Mouse (Mus musculus): ENCODE results near the gene Dcaf5. TPM values are rescaled to one million over a fixed set of nuclear protein-coding genes. Genes with fewer than 3 reads are reported as not detected.

Dcaf5 gene
- total and polyA plus RNA-seq, 3 experiments: 8.2 to 13.2 (median 13.0) TPM

- TF ChIP-seq BHLHE40 (IDR thresholded peaks at IDR 0.05; ENCODE audit: low read depth, low read length) (no peak), IRF4 (IDR thresholded peaks at IDR 0.05; ENCODE audit: low read depth, low read length) (peak; percentile 79), POLR2A (IDR thresholded peaks at IDR 0.05; ENCODE audit: low read depth, low read length) (no peak), ETS1 (conservative IDR thresholded peaks at IDR 0.05; ENCODE audit: low read depth, low read length) (peak; percentile 67), USF2 (conservative IDR thresholded peaks at IDR 0.05; ENCODE audit: low read depth, low read length) (no peak), MEF2A (IDR thresholded peaks at IDR 0.05; ENCODE audit: borderline replicate concordance, low read depth, low read length) (peak; percentile 89)
- peak; percentile 68 for DNase-seq (ENCODE audit: extremely low read depth)
- dilution Hi-C loops (cut with MboI; ENCODE audit: extremely low pct_ligation_motif_present, extremely low pct_unique_long_range_greater_than_20kb, low sequenced_read_pairs) (no loop called here), in situ Hi-C loops (cut with MboI; ENCODE audit: low pct_ligation_motif_present, low pct_unique_long_range_greater_than_20kb, low sequenced_read_pairs) (no loop called here)
- no peak overlapping the region for H3K9ac ChIP-seq (ENCODE audit: insufficient read depth, low read depth)
- H3K4me2 ChIP-seq (ENCODE audit: insufficient read depth, low read depth, poor library complexity, severe bottlenecking): no peak overlapping the region
- peaks cover 5 to 24% of the 10 kb centered on the region in 2 experiments; a peak in 3 of 4 replicates for H3K4me1 ChIP-seq (ENCODE audit: control insufficient read depth in 1 of 2, insufficient read depth in 2 of 2)
- 0 out of 2 replicates have a peak overlapping the region, but pooled peaks have one; percentile 19 for H3K27ac ChIP-seq (ENCODE audit: insufficient read depth, low read depth)
- H3K4me3 ChIP-seq (replicated peaks in 1 of 3; ENCODE audit: low read depth in 2 of 3, low read length in 2 of 3, poor library complexity in 1 of 3): no peak overlapping the region
- no peaks in the 10 kb centered on the region for H3K9me3 ChIP-seq (replicated peaks; ENCODE audit: low read length)
- peaks cover 26 to 61% of the 10 kb centered on the region in 2 experiments for H3K36me3 ChIP-seq (replicated peaks in 1 of 2; ENCODE audit: control insufficient read depth in 1 of 2, insufficient read depth in 1 of 2, low read length in 1 of 2)
- no peaks in the 10 kb centered on the region for H3K79me2 ChIP-seq (replicated peaks; ENCODE audit: control insufficient read depth, extremely low read depth, insufficient read depth, poor library complexity, severe bottlenecking)
- no peaks in the 10 kb centered on the region for H3K27me3 ChIP-seq (replicated peaks)
These were observed 76.1 kb downstream of the Dcaf5 start for GRCm38 (mm10) chr12:80360321-80360720.

- dilution Hi-C loops (cut with MboI; ENCODE audit: extremely low pct_ligation_motif_present, extremely low pct_unique_long_range_greater_than_20kb, low sequenced_read_pairs) (no loop called here), in situ Hi-C loops (cut with MboI; ENCODE audit: low pct_ligation_motif_present, low pct_unique_long_range_greater_than_20kb, low sequenced_read_pairs) (no loop called here)
- no peak overlapping the region for H3K4me2 ChIP-seq (ENCODE audit: insufficient read depth, low read depth, poor library complexity, severe bottlenecking)
- peaks cover 34 to 73% of the 10 kb centered on the region in 2 experiments for H3K36me3 ChIP-seq (replicated peaks in 1 of 2; ENCODE audit: control insufficient read depth in 1 of 2, insufficient read depth in 1 of 2, low read length in 1 of 2)
- H3K27ac ChIP-seq (ENCODE audit: insufficient read depth, low read depth): no peak overlapping the region
- no peaks in the 10 kb centered on the region for H3K9me3 ChIP-seq (replicated peaks; ENCODE audit: low read length)
- no peaks in the 10 kb centered on the region for H3K27me3 ChIP-seq (replicated peaks)
- no peak overlapping the region for H3K9ac ChIP-seq (ENCODE audit: insufficient read depth, low read depth)
- no peak overlapping the region for H3K4me3 ChIP-seq (replicated peaks in 1 of 3; ENCODE audit: low read depth in 2 of 3, low read length in 2 of 3, poor library complexity in 1 of 3)
- TF ChIP-seq SIN3A (IDR thresholded peaks at IDR 0.05; ENCODE audit: low read length) (no peak), ETS1 (conservative IDR thresholded peaks at IDR 0.05; ENCODE audit: low read depth, low read length) (no peak), IRF4 (IDR thresholded peaks at IDR 0.05; ENCODE audit: low read depth, low read length) (no peak), CHD1 (IDR thresholded peaks at IDR 0.05; ENCODE audit: low read depth, low read length) (no peak), CTCF (conservative IDR thresholded peaks at IDR 0.05 in 1 of 2, IDR thresholded peaks at IDR 0.05 in 1 of 2; ENCODE audit: low read depth in 2 of 2, low read length in 2 of 2) (no peak), SMC3 (IDR thresholded peaks at IDR 0.05; ENCODE audit: low read depth, low read length) (no peak), MXI1 (IDR thresholded peaks at IDR 0.05; ENCODE audit: low read depth, low read length) (no peak), NRF1 (IDR thresholded peaks at IDR 0.05; ENCODE audit: low read depth, low read length) (no peak), JUN (IDR thresholded peaks at IDR 0.05; ENCODE audit: insufficient read depth, low read depth, low read length) (no peak), GABPA (IDR thresholded peaks at IDR 0.05; ENCODE audit: insufficient replicate concordance, low read depth, low read length) (no peak), E2F4 (IDR thresholded peaks at IDR 0.05; ENCODE audit: insufficient replicate concordance, low read depth, low read length) (no peak), POLR2AphosphoS2 (IDR thresholded peaks at IDR 0.05; ENCODE audit: low read depth, low read length) (no peak), USF1 (IDR thresholded peaks at IDR 0.05; ENCODE audit: low read depth, low read length) (no peak), MAX (IDR thresholded peaks at IDR 0.05; ENCODE audit: low read length) (no peak), ZC3H11A (IDR thresholded peaks at IDR 0.05; ENCODE audit: low read depth, low read length) (no peak), RAD21 (IDR thresholded peaks at IDR 0.05; ENCODE audit: low read depth, low read length) (no peak), ZNF384 (IDR thresholded peaks at IDR 0.05; ENCODE audit: low read depth, low read length) (no peak)
- DNase-seq (ENCODE audit: extremely low read depth): no peak
- no peaks in the 10 kb centered on the region for H3K79me2 ChIP-seq (replicated peaks; ENCODE audit: control insufficient read depth, extremely low read depth, insufficient read depth, poor library complexity, severe bottlenecking)
- peaks cover 2 to 11% of the 10 kb centered on the region in 2 experiments; a peak in 3 of 4 replicates for H3K4me1 ChIP-seq (ENCODE audit: control insufficient read depth in 1 of 2, insufficient read depth in 2 of 2)
These were observed 91.6 kb downstream of the Dcaf5 start for GRCm38 (mm10) chr12:80344777-80345231.

Measured in CH12.LX (cell line).